Mouse (Mus musculus): ENCODE results near the gene Rimbp2.
A peak's percentile ranks its signal among the peaks of the same experiment; 100 is the strongest.

Rimbp2 gene

DNA sequence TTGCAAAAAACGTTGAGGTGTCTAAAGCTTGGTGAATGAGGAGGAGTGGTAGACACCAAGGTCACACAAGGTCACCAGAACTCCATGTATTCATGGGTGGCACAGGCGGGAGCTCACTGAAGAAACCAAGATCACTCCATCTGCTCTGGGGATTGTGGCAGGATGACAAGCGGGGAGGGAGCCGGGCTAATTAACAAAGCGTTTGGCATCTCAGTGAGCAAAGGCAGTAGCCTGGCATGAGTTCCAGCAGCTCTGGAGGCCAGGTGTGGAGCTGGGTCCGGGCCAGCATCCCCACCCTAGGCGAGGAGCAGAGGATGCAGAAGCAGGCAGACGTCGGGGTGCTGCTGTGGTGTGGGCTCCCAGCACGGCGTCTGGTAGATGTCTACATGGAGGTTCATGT, 108.3 kb downstream of the Rimbp2 start:
- DNase-seq (ENCODE audit: low spot score in 2 of 2) = peak in 1 of 2 experiments; percentile 62

DNA sequence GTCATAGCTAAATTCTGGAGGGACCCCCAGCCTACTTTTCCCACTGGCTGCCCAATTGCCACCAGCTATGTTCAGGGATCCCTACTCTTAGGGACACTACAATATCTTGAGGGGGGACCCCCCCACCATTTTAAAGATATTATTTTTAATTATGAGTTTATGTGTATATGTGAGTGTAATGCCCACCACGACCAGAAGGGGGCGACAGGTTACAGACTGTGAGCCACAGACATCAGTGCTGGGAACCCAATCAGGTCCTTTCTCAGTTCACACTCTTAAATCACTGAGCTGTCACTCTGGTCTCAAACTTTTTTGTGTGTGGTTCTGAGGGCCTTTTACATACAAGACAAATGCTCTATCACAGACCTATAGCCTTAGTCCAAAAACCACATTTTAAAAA, 109.3 kb downstream of the Rimbp2 start:
- DNase-seq (ENCODE audit: low spot score in 2 of 2) = no peak

DNA sequence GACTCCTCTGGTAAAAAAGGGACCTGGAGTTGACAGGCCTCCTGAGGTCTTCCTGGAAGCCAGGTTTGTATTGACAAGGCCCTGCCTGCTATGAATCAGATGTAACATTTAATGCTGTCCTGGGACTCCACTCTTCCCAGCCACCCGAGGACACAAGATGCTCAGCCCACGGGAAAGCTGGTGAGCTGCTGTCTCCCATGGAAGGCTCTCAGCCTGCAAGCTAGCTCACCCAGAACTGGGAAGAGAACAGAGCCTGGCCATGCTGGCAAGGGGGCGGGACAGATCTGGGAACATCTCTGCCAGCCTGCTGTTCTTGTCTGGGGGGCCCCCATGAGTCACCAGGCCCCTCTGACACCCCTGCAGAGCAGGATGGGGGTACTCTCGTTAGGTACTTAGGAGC, 111.7 kb downstream of the Rimbp2 start:
- peak; percentile 42 to 48 for DNase-seq (ENCODE audit: low spot score in 2 of 2)

DNA sequence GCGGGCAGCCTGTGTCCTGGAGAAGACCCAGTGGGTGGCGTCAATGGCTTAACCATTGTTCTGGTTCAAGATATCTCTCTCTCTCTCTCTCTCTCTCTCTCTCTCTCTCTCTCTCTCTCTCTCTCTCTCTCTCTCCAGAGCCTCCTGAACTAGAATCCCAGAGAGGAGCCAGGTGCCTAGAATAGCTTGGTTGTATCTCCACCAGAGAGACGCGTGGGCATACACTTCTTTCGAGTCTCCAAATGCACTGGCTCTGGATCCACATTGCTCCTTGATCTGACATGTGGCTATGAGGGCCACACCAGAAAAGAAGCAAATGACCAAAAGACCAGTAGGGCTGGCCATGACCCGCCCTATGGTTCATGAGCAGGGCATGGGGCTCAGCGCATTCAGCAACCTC, 116.2 kb downstream of the Rimbp2 start:
- DNase-seq (ENCODE audit: low spot score in 2 of 2) = no peak

DNA sequence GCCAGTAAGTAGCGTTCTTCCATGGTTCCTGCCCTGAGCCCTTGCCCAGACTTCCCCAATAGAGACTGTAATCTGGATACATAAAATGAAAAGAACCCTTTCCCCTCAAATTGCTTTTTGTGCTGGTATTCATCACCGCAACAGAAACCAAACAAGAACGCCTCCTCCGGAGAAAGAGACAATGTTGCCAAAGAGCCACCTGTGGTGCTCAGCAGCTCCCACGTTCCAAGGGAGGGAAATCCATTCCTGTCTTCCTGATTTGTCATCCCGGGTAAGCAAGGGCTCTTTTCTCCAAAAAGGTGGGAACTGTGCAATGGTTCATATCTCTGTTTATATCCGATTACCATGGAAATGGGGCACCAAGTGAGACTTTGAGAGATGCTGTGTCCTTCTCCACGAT, 119.2 kb downstream of the Rimbp2 start:
- no peak for DNase-seq (ENCODE audit: low spot score in 2 of 2)

DNA sequence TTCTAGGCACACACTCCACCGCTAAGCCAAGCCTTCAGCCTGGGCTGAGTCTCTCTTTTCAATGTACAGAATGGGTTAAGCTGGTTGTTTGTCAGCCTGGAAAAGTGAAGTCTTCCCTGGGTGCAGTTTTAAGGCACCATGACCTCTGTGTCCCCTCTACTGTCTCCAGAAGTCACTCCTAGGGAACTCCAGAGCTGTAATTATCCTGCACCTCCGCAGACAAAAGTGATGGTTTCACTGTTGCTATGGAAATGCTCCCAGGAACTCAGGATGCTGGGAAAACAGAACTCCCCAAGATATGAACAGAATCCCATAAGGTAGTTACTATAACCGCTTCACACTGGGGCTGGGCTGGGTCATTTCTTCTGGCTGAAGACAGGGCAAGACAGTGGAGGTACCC, 130.4 kb downstream of the Rimbp2 start:
- DNase-seq (ENCODE audit: low spot score in 2 of 2) = no peak

DNA sequence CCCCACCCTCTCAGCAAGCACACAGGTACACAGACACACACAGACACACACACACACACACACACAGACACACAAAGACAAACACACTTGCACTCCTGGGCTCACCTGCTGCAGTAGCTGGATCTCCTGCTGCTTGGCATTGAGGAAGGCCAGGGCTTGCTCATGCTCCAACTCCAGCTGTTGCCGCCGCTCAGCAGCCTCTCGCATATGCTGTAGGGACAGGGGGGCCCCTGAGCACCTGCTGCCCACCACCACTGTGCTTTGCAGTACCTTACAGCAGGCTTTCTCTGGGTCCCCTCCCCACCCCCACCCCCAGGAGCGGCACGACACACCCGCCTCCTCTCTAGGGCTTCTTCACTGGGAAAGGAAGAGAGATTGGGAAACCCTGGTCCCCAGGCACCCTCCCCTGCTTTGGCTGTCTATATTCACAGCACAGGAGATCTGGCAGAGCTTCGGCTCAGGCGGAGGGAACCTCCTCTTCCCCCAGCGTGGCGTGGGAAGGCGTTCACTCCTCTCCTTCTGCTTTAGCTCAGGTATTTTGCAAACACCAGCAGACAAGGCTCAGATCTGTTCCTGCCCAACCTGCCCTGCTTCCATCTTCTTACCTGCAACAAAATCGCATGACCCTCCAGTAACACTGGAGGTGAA, 133.5 kb downstream of the Rimbp2 start:
- DNase-seq (ENCODE audit: low spot score in 2 of 2) = peak; percentile 41 to 57

DNA sequence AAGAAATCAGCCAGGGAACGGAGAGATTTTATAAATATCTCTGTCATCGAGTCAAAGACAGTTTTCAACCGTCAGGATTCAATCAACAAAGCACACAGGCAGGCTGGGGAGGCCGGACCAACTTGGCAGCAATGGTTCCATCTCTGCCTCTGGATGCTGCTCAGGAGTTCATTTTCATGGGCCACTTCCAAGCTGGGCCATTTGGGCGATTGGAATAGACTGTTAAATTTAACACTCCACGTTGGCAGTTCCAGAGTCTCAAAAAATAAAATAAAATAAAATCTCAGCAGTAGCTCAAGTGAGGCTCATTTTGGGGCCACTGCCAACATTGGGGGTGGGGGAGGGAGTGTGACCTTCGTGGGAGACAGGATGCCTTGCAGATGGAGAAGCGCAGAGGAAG, 137.7 kb downstream of the Rimbp2 start:
- DNase-seq (ENCODE audit: low spot score in 2 of 2) = no peak

DNA sequence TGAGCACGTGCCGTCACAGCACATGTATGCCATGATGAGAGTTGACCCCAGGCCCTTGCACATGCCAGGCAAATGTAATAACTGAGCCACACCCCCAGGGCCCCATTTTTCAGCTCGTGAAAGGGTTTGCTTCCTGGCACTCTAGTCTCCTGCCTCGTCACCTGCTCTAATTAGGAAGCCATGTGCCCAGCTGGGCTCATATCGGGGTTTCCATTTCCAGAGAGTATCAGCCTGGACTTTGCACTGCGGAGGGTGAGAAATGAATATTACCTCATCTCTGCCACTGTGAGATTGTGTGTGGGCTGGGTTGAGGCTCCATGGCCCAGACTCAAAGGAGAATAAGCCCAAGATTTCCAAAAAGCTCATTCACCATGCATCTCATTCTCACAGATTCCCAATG, 138.2 kb downstream of the Rimbp2 start:
- no peak for DNase-seq (ENCODE audit: low spot score in 2 of 2)

DNA sequence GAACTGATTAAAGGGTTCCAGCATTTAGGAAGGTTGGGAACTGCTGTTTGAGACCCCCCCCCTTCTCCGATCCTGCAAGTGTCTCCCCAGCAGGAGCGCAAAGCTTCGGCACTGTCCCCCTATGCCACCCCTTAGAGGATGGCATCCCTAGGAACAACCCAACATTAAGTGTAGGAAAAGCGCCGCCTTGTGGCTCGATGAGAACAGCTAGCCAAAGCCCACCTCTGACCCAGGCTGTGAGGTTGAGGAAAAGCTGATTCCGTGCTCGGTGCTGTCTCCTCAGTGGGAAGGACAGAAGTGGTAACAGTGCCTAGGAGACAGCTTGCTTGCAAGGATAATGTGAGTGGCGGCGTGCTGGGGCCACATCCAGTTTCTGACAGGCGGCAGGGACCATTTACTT, 140.2 kb downstream of the Rimbp2 start:
- no peak for DNase-seq (ENCODE audit: low spot score in 2 of 2)

DNA sequence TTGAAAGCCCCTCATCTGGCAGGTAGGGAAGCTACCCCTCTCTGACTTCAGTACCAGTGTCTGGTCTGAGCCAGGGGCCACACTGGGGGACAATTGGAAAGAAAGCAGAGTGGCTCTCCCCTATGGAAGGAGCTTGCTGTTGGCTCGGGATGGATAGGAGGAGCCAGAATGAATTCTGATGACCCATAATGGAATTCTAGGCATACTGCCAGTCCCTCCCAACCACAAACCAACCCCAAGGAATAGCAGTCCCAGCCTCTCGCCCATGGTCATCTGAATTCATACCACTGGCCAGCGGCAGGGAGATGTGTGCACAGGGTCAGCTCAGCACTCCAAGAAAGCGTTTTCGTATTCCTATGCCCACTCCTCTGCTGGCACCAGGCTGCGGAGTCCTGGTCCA, 141.9 kb downstream of the Rimbp2 start:
- DNase-seq (ENCODE audit: low spot score in 2 of 2) = no peak

DNA sequence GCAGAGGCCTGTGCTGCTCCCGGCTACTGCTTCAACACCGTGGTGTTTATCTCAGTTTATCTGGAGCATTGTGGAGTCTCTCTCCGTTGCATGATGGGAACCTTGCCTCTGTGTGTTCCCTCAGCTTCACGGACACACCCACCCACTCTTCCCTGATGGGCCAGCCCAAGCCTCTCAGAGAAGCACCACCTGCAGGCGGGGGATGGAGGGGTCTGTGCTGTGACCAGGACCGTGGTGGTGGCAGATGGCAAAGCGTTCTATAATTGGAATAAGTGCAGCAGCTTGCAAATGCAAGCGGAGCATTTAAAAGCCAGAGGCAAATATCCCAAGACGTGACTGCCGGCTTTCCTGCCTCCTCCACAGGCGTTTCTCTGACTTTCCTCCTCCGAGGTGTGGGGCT, 143.3 kb downstream of the Rimbp2 start:
- peak; percentile 60 to 82 for DNase-seq (ENCODE audit: low spot score in 2 of 2)

DNA sequence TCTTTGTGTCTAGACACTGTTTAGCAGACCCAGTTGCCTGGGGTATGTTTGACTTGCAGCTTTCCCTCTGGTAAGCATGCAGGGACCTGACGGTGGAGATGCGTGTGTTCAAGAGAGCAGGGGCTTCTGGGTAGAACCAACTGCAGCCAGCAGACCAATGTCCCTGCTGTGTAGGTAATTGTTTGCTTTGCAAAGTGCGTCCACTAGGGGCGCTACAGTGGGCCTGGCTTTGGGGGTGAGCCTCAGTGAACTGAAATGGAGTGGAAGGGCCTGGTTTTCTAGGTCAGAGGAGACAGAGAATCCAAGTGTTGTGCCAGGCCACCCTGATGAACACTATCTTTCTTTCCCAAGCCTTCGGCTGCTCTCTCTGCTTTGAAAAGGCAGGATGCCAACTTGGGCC, 143.9 kb downstream of the Rimbp2 start:
- DNase-seq (ENCODE audit: low spot score in 2 of 2) = no peak

DNA sequence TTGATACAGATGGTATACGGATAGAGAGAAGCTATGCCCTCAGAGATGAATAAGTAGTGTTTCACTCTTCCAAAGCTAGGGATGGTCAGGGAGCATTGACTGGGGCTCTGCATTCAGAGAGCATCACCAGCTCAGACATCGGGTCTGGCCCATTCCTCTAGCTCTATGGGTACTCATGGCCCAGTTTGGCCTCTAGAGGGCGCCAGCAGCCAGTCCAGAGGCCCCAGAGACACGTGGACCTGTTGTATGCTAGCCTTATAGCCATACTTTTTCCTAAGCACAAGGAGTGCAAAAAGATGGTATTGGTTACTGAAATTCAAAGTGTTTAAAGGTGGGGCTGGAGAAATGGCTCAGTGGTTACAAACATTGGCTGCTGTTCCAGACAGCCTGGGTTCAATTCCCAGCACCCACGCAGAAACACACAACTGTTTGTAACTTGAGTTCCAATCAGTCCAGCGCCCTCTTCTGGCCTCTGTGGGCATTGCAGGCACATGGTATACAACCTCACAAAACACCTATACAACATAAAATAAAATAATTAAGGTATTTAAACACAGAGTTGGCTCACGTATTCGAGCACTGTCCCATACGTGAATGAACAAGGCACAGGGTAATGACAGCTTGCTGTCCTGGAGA, 144.6 kb downstream of the Rimbp2 start:
- no peak for DNase-seq (ENCODE audit: low spot score in 2 of 2)

DNA sequence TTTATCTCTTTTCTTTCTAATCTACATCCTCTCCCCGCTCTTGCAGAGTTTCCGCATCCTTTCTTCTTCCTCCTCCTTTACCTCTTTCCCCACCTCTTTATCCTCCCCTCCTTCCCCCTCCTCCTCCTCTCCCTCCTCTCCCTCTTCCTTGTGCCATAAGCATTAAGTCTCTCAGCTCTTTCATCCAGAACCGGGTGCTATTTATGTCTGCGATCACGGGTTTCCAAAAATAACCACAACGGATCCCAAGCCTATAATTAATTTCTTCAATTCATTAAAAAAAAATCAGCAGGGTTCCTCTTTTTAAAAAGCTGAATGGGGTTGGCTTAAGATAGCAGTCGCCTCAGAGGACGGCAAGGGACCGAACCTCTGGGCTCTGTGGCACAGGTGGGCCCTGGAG, 145.9 kb downstream of the Rimbp2 start:
- no peak for DNase-seq (ENCODE audit: low spot score in 2 of 2)

DNA sequence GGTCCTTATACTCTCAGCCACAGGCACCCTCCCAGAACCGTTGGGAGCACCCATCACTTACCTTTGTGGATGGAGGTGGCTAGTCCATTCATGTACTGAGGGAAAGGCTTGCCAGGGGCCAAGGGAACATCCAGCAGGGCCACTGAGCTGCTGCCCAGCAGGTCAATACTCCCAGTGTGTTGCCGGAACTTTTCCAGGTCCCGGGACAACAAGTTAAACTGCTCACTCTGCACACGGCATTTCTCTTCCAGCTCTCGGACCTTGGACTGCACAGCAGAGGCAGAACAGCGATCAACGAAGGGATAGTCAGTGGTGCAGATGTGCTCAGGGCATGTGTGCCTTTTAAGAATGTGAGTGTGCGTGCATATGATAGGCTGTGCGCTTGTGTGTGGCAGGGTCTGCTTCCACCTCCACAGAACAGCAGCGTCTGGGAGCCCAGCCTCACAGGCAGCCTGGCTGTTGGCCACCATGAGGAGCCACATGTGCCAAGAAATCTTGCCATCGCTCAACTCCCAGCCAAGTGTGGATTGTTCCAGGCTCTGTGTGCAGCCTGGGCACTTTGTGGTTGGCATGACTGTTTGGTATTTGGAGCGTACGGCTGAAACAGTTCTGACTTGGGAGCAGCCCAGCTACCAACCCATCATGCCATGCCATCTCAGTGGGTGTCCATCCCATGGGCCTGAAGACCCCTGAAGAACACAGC, 146.8 kb downstream of the Rimbp2 start:
- peak; percentile 70 to 72 for DNase-seq (ENCODE audit: low spot score in 2 of 2)

DNA sequence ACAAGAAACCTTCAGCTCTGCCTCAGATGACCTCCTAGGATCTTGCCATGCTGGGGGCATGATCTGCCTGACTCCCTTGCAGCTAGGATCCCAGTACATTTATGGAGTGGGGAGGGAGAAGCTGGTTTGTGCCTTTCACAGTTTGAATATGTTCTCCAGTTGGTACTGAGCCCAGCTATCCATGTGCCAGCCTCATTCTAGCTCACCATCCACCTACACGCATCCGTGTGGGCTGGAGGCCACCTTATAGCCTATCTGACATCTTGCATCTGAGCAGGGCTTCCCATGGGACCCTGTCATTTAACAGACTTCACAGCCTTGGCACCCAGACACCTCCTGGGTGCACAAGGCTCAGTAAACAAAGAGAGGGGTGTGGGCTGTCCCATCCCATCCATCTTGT, 148.2 kb downstream of the Rimbp2 start:
- no peak for DNase-seq (ENCODE audit: low spot score in 2 of 2)

DNA sequence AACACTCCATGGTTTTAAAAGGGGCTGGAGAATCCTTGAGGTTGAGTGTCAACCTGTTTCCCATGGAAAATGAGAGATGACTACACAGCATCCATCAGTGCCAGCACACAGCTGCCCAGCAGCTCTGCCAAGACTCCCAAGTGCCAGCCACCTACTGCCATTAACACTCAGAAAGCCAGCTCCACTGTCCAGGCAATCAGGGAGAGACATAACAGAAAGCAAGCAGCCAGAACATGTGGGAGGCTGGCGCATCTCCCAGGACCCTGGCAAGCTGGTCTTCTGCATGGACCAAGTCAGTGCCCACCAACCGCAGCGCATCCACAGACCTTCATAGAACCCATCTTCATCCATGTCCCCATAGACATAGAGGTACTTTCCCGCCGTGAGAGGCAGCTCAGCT, 152.7 kb downstream of the Rimbp2 start:
- DNase-seq (ENCODE audit: low spot score in 2 of 2) = no peak

DNA sequence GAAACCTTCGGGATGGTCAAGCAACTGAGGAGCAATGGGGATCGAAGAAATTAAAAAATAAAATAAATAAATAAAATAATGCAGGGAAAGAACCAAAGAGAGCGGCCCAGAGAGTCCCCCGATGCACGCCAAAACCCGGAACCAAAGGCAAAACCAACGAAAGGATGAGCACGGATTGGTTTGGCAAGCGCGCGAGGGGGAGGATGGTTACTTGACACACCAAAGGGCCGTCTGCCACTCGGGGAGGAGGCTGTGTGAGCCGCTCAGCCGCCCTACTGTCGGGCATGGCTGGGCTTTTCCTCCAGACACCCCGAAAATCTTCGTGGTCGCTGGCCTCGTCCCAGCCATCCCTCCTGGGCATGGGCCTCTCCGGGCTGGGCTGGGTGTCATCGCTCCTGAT, 171.7 kb downstream of the Rimbp2 start:
- DNase-seq (ENCODE audit: low spot score in 2 of 2) = no peak

DNA sequence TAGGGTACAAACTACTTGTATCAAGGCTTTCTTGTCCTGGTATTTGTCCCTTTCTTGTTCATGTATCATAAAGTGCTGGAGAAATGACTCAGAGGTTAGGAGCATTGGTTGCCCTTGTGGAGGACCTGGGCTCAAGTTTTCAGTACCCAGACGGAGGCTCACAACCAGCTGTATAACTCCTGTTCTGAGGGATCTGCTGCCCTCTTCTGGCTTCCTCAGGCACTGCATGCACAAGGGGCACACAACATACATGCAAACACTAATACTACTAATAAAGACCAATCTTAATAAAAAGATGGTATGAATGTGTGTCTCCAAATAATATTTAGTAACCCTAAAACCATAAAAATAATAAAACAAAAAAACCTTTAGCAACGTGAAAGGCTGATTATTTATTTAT, 176.9 kb downstream of the Rimbp2 start:
- no peak for DNase-seq (ENCODE audit: low spot score in 2 of 2)

DNA sequence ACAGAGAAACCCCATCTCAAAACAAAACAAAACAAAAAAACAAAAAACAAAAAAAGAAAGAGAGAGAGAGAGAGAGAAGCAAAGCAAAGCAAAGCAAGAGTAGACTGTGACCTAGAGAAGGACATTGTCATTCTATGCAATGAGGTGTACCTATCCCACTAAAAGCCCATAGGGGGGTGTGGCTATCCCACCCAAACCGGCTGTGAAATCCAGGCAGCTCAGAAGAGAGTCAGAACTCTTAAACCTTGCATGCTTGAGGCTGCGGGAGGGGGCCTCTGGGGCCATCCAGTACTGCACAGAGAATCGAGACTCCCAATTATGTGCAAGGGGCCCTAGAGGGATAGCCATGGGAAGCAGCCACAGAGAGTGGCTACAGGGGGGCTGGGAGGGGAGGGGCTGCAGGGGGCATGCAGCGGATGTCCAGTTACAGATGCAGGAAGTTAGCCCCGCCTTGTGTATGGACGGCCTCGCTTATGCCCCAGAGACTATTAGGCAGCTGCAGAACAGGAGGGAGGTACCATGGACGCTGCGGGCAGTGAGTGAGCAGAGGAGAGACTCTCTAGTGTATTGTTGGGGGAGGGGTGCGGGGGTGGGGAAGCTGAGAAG, 184.2 kb downstream of the Rimbp2 start:
- DNase-seq (ENCODE audit: low spot score in 2 of 2) = no peak

DNA sequence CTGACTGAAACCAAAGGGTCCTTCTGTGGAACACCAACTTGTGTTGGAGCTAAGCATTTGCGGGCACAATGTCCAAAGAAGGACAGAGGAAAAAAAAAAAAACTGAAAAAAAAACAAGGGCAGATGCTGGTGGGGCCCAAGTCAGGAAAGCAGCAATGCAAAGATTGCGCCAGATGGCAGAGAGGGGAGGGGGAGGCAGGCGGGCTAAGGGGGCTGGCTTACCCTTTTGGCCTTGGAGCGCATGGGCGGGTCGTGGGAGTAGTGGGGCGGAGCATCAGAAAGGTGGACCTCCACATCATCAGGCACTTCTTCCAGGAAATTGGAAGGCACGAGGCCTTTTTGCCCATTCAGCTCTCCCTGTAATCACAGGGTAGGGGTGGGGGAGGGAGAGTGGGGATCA, 192.2 kb downstream of the Rimbp2 start:
- no peak for DNase-seq (ENCODE audit: low spot score in 2 of 2)

DNA sequence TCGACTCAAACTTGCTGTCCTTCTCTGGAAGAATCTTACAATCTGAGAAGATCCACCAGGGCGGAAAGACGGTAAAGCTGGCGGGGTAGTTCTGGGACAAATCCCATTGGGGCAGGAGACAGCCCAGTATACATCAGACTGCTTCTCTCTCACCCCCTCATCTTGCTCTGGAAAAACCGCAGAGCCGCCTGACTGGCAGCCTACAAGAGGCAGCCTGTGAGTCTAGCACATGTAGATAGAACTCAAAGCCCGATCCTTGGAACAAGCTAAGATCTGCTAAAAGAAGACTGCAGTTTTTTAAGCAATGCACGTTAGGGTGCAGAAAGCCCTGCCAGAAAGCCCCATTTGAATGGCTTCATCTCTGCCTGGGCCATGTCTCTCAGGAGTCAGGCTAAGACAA, 207.0 kb downstream of the Rimbp2 start:
- peak in 1 of 2 experiments; percentile 27 for DNase-seq (ENCODE audit: low spot score in 2 of 2)

Measured in frontal cortex, postnatal 10 days (tissue).